Mouse (Mus musculus) intestine, embryonic 16.5 days (tissue): ENCODE results near the gene Copz1. TPM values are rescaled to one million over a fixed set of nuclear protein-coding genes. Genes with fewer than 3 reads are reported as not detected.

Source experiments
- ATAC-seq: fragments of 200-750 bp; cut with Nextera tagmentation; 2 replicates; pipeline ENCODE4 v1.8.0; 2017; ENCODE audit warnings: moderate TSS enrichment, moderate library complexity
- H3K27ac ChIP-seq: fragments of 300-500 bp; sonication (generic); 2 replicates; pipeline ENCODE4 v1.5.1; 2014; ENCODE audit warnings: mild to moderate bottlenecking, low read length
- H3K27me3 ChIP-seq: fragments of 300-500 bp; sonication (generic); replicated peaks from 2 replicates; pipeline ENCODE4 v1.6.1; 2014; ENCODE audit warnings: low read length, control low read depth, mixed read lengths; ENCODE audit not compliant: control insufficient read depth, insufficient read depth
- H3K36me3 ChIP-seq: fragments of 300-500 bp; sonication (generic); 2 replicates; pipeline ENCODE4 v1.6.1; 2014; ENCODE audit warnings: low read length, control low read depth; ENCODE audit not compliant: control insufficient read depth, insufficient read depth
- H3K4me1 ChIP-seq: fragments of 300-500 bp; sonication (generic); 2 replicates; pipeline ENCODE4 v1.6.1; 2014; ENCODE audit warnings: low read length, control low read depth, mixed read lengths; ENCODE audit not compliant: control insufficient read depth, insufficient read depth
- H3K4me2 ChIP-seq: fragments of 300-500 bp; sonication (generic); 2 replicates; pipeline ENCODE4 v1.6.1; 2014; ENCODE audit warnings: low read depth, low read length, control low read depth
- H3K4me3 ChIP-seq: fragments of 300-500 bp; sonication (generic); 2 replicates; pipeline ENCODE4 v1.5.1; 2014; ENCODE audit warnings: mild to moderate bottlenecking, low read length
- H3K9ac ChIP-seq: fragments of 300-500 bp; sonication (generic); 2 replicates; pipeline ENCODE4 v1.6.1; 2014; ENCODE audit warnings: low read depth, low read length
- H3K9me3 ChIP-seq: fragments of 300-500 bp; sonication (generic); 2 replicates; pipeline ENCODE4 v1.6.1; 2016; ENCODE audit warnings: low read length, control low read depth; ENCODE audit not compliant: control insufficient read depth
- WGBS: fragments of 180-500 bp; shearing (Covaris S2); extraction: QIAGEN DNeasy Blood & Tissue Kit; methylation state at CpG from one replicate; pipeline ENCODE4 v1.1.7; 2014; 5-methylcytosine and 5-hydroxymethylcytosine counted together
- polyA plus RNA-seq: library from polyadenylated mRNA; unstranded; fragments of >200 nt; fragmentation: Nextera tagmentation; extraction: Ambion mirVana; gene quantifications from 2 replicates; pipeline ENCODE4 v1.2.1, GENCODE M21; 2015

Copz1 gene
- polyA plus RNA-seq, 1 experiment from 2014 or later = 297 TPM

DNA sequence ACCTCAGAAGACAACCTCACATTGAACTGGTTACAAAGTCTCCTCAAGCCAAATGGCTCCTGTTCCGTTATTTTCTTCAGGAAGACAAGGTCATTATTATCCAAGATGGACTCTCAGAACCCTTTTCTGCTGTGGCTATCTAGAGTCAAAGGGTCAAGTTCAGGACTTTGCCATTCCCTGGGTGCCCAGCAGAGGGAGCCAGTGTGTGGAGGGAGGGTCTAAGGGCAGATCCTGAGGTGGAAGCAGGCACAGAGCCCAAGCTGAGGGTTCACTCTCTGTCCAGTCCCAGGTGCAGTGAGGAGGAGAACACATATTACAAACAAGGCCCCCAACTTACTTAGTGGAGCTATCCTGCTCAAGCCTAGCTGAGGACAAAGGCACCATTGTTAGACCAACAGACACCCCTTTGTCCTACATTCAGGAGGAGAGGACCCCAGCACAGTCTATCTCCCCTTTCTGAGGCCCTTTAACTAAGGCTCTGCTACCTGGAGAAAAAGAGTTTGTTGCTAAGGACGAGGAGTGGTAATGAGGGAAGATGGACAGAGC lies 22.2 kb upstream of the Copz1 start:
- H3K27me3 ChIP-seq = no peaks in the 10 kb centered on the region
- no peaks in the 10 kb centered on the region for H3K9me3 ChIP-seq
- WGBS = 25% methylated on average over 2 of the region's 2 CpGs
- H3K4me3 ChIP-seq = no peak overlapping the region
- H3K36me3 ChIP-seq = peaks cover 17% of the 10 kb centered on the region
- H3K4me2 ChIP-seq = no peak overlapping the region
- peaks cover 8% of the 10 kb centered on the region for H3K4me1 ChIP-seq
- no peak overlapping the region for H3K27ac ChIP-seq
- ATAC-seq = peak; percentile 10; the same call in 1 of the 2 replicates
- H3K9ac ChIP-seq = no peak overlapping the region

DNA sequence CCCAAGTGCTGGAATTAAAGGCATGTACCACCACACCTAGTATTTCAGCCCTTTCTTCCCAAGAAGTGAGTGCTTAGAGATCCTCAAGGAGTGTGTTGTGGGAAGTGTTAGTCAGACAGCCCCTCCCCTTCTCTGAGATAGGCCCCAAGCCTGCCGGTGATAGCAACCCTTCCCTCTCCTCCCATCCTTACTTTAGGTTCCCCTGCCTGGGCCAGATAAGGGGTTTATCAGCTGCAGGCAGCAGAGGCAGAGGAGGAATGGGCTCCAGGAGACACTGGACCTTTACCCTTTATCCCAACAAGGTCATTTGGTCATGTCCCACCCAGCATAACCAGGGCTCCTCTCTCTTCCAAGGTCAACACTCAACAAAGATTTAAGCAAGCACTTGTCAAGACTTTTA lies 20.9 kb upstream of the Copz1 start:
- peak; percentile 32 for ATAC-seq
- Histone ChIP-seq H3K27ac (no peak overlapping the region), H3K4me1 (peaks cover 11% of the 10 kb centered on the region), H3K4me3 (no peak overlapping the region), H3K4me2 (no peak overlapping the region), H3K9me3 (no peaks in the 10 kb centered on the region), H3K36me3 (peaks cover 10% of the 10 kb centered on the region), H3K27me3 (no peaks in the 10 kb centered on the region), H3K9ac (no peak overlapping the region)
- 30% methylated on average over 1 of the region's 1 CpGs for WGBS

- H3K36me3 ChIP-seq = peaks cover 7% of the 10 kb centered on the region
- no peaks in the 10 kb centered on the region for H3K9me3 ChIP-seq
- no peak for ATAC-seq
- WGBS = 73% methylated on average over 3 of the region's 3 CpGs
- no peaks in the 10 kb centered on the region for H3K27me3 ChIP-seq
- H3K4me1 ChIP-seq = peaks cover 11% of the 10 kb centered on the region
- no peak overlapping the region for H3K27ac ChIP-seq
- no peak overlapping the region for H3K9ac ChIP-seq
- no peak overlapping the region for H3K4me3 ChIP-seq
- no peak overlapping the region for H3K4me2 ChIP-seq
These were observed 19.9 kb upstream of the Copz1 start for GRCm38 (mm10) chr15:103252660-103253059.

- H3K27me3 ChIP-seq = no peaks in the 10 kb centered on the region
- H3K4me3 ChIP-seq = no peak overlapping the region
- H3K4me2 ChIP-seq = no peak overlapping the region
- H3K27ac ChIP-seq = no peak overlapping the region
- ATAC-seq = no peak
- peaks cover 4% of the 10 kb centered on the region for H3K36me3 ChIP-seq
- 94% methylated on average over 1 of the region's 1 CpGs for WGBS
- H3K9me3 ChIP-seq = no peaks in the 10 kb centered on the region
- peaks cover 17% of the 10 kb centered on the region for H3K4me1 ChIP-seq
- no peak overlapping the region for H3K9ac ChIP-seq
These were observed 19.2 kb upstream of the Copz1 start for GRCm38 (mm10) chr15:103253352-103253751.

DNA sequence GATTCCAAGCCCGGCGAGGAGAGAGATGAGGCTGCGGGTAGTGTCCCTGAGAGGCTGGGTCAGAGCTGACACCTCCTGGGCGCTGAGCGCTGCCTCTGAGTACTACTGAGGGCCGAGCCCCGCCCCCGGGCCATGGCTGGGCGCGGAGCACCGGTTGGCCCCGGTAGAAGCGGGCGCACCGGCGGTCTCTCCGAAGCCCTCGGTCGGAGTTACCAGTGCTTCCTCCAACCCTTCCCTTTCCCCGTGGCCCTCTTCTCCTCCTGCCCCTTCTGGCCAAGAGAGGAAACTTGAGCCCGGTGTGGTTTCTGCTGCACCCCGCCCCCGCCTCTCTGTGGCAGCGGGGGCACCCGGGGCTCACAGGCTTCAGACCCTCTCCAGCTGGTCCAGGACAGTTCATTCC lies 17.3 kb upstream of the Copz1 start:
- no peak overlapping the region for H3K27ac ChIP-seq
- under 1% methylated on average over 25 of the region's 25 CpGs for WGBS
- peaks cover 18% of the 10 kb centered on the region for H3K4me1 ChIP-seq
- no peaks in the 10 kb centered on the region; the same call in 1 of the 2 replicates for H3K27me3 ChIP-seq
- peak; percentile 49 for ATAC-seq
- peak overlapping the region; percentile 66 for H3K9ac ChIP-seq
- H3K4me3 ChIP-seq = peak overlapping the region; percentile 43
- peak overlapping the region; percentile 66 for H3K4me2 ChIP-seq
- H3K9me3 ChIP-seq = no peaks in the 10 kb centered on the region
- no peaks in the 10 kb centered on the region for H3K36me3 ChIP-seq

DNA sequence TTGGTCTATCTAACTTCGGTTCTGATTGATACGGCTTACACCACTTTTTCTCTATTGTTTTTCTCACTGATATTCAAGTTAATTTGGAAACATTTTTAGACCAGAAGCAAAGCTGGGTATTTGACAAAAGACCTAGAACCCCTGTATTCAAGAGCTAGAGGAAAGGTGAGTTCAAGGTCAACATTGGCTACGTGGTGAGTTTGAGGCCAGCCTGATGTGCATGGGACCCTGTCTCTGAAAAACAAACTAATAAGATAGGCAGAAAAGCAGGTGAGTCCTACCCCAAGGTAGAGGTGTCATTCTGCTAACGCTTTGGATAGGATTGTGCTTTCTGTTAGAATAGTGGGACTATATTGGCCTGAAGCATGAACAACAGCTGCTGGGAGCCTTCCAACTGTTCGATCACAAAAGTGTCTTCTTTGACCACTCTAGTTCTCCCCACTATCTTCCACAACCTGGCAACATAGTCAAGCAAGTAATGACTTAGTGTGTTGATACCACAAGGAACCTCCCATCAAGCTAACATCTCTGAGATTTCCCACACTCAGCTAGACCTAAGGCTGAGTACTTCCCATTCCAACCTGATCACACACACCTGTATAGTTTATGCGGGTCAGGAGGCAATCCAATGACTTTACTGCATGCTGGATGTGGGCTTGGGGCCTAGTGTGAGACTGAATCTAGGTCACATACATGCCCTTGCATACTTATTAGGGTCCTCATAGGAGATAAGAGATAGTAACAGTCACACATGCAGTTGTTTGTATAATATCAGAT lies 16.1 kb upstream of the Copz1 start:
- H3K27me3 ChIP-seq = no peaks in the 10 kb centered on the region; the same call in 1 of the 2 replicates
- no peak for ATAC-seq
- H3K9ac ChIP-seq = no peak overlapping the region
- no peak overlapping the region for H3K27ac ChIP-seq
- peaks cover 16% of the 10 kb centered on the region for H3K4me1 ChIP-seq
- WGBS = 90% methylated on average over 6 of the region's 6 CpGs
- H3K9me3 ChIP-seq = no peaks in the 10 kb centered on the region
- H3K4me2 ChIP-seq = no peak overlapping the region
- no peaks in the 10 kb centered on the region for H3K36me3 ChIP-seq
- H3K4me3 ChIP-seq = no peak overlapping the region

- no peaks in the 10 kb centered on the region for H3K9me3 ChIP-seq
- H3K9ac ChIP-seq = peak within 1 kb of the TSS; percentile 27; the same call in 1 of the 2 replicates
- H3K4me3 ChIP-seq = peak within 1 kb of the TSS; percentile 7; the same call in 1 of the 2 replicates
- no peaks in the 10 kb centered on the region for H3K36me3 ChIP-seq
- 11% methylated on average over 15 of the region's 15 CpGs for WGBS
- peaks cover 16% of the 10 kb centered on the region for H3K4me1 ChIP-seq
- H3K27me3 ChIP-seq = no peaks in the 10 kb centered on the region; the same call in 1 of the 2 replicates
- peak within 1 kb of the TSS; percentile 43 for H3K4me2 ChIP-seq
- peak within 1 kb of the TSS; percentile 59; the same call in 1 of the 2 replicates for H3K27ac ChIP-seq
- peak; percentile 98 for ATAC-seq
These were observed 14.5 kb upstream of the Copz1 start, which contains the start of gene Nfe2 for GRCm38 (mm10) chr15:103257790-103258728. TSS of gene Nfe2 (minus strand) at chr15:103258403.

DNA sequence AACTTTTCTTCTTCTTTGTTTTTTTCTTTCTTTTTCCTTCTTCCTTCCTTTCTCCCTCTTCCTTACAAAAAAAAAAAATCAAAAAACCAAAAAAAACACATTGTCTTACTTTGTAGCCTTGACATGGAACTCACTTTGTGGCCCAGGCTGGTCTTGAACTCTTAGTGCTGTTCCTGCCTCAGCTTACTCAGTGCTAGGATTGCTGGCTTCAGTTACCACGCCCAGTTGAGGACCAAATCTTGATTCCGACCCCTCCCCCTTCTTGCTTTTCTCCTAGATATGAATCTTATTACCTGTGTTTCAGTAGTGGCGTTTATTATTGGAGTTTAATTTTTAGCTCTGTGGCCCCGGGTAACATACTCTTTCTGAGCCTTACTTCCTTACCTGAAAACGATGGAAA lies 13.4 kb upstream of the Copz1 start:
- peaks cover 16% of the 10 kb centered on the region for H3K4me1 ChIP-seq
- H3K36me3 ChIP-seq = no peaks in the 10 kb centered on the region
- no peak for ATAC-seq
- H3K9me3 ChIP-seq = no peaks in the 10 kb centered on the region
- WGBS = 82% methylated on average over 5 of the region's 5 CpGs
- no peak overlapping the region for H3K27ac ChIP-seq
- no peaks in the 10 kb centered on the region; the same call in 1 of the 2 replicates for H3K27me3 ChIP-seq
- no peak overlapping the region for H3K4me2 ChIP-seq
- no peak overlapping the region for H3K9ac ChIP-seq
- H3K4me3 ChIP-seq = no peak overlapping the region

DNA sequence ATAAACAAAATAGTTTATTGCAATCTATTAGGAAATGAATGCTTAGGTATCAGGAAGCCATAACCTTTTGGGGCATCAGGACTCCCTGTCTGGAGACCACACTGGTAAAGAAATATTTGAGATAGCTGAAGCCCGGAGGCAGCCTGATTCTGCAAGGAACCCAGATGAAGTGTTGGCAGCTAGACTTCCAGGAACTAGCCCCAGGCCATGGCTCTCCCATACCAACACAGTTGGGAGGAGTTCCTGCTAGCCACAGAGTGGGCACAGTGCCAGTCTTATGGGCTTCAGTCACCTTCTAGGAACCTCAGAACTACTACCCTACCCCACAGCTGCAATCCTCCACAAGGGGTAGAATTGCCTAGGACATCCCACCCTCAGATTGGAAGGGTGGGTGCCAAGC lies 12.5 kb upstream of the Copz1 start:
- H3K9me3 ChIP-seq = no peaks in the 10 kb centered on the region
- H3K36me3 ChIP-seq = no peaks in the 10 kb centered on the region
- no peak overlapping the region for H3K27ac ChIP-seq
- H3K4me2 ChIP-seq = no peak overlapping the region
- WGBS = 69% methylated on average over 1 of the region's 1 CpGs
- no peak for ATAC-seq
- H3K4me3 ChIP-seq = no peak overlapping the region
- peaks cover 12% of the 10 kb centered on the region for H3K4me1 ChIP-seq
- H3K9ac ChIP-seq = no peak overlapping the region
- no peaks in the 10 kb centered on the region; the same call in 1 of the 2 replicates for H3K27me3 ChIP-seq
